Mouse (Mus musculus): ENCODE results near the gene Muc20.

GRCm38 (mm10) chr16:32810321-32810720 is 13.1 kb upstream of the Muc20 start, which contains the start of gene Smbd1:
- no peak for TF ChIP-seq CTCF (IDR thresholded peaks at IDR 0.05; ENCODE audit: borderline replicate concordance, control insufficient read depth, extremely low read depth, insufficient read depth, low read length, poor library complexity)
- no peak for TF ChIP-seq POLR2A (IDR thresholded peaks at IDR 0.05; ENCODE audit: control insufficient read depth, extremely low read depth, insufficient read depth, low read length, poor library complexity)
